Mouse (Mus musculus) inflammation-experienced regulatory T-cells, adult 6 months (primary cell): ENCODE data around the gene Dock6. TPM values are rescaled to one million over a fixed set of nuclear protein-coding genes. Genes with fewer than 3 reads are reported as not detected.
"Not testable (repeated sequence)": the region's sequence is repeated elsewhere in the genome, so short reads cannot be mapped to it uniquely, and the experiment has no call there.

Experiments
- ATAC-seq: one replicate; pipeline ENCODE4 v1.8.0; 2017
- polyA plus RNA-seq, 3 experiments: library from polyadenylated mRNA; unstranded; fragments of 100-300 nt; shearing (Covaris generic); gene quantifications; one replicate each; pipeline ENCODE4 v1.2.1; 2017

Gene Dock6
- polyA plus RNA-seq, 3 experiments from 2014 or later = 1.7 to 2.1 (median 1.9) TPM

GRCm38 (mm10) chr9:21806976-21807375 lies 45.5 kb downstream of the Dock6 start:
- no peak for ATAC-seq

- ATAC-seq = no peak
Observed at GRCm38 (mm10) chr9:21806363-21806762, 46.1 kb downstream of the Dock6 start.

- ATAC-seq = peak; percentile 80
Observed at GRCm38 (mm10) chr9:21803986-21804644, 48.3 kb downstream of the Dock6 start.

- ATAC-seq = no peak
Observed at GRCm38 (mm10) chr9:21801591-21801990, 50.8 kb downstream of the Dock6 start.

GRCm38 (mm10) chr9:21801121-21801520 lies 51.3 kb downstream of the Dock6 start:
- no peak for ATAC-seq

- ATAC-seq = no peak
Observed at GRCm38 (mm10) chr9:21799010-21799350, 53.5 kb downstream of the Dock6 start.

- ATAC-seq = peak; percentile 81
Observed at GRCm38 (mm10) chr9:21798345-21799009, 54.0 kb downstream of the Dock6 start, which contains the start of gene Kank2. Gene Kank2 (minus strand): TSS chr9:21798744.

GRCm38 (mm10) chr9:21797921-21798344 lies 54.5 kb downstream of the Dock6 start:
- ATAC-seq = no peak

- ATAC-seq = no peak
Observed at GRCm38 (mm10) chr9:21796919-21797318, 55.5 kb downstream of the Dock6 start.

- ATAC-seq = no peak
Observed at GRCm38 (mm10) chr9:21796259-21796658, 56.2 kb downstream of the Dock6 start.

- no peak for ATAC-seq
Observed at GRCm38 (mm10) chr9:21795579-21795978, 56.9 kb downstream of the Dock6 start.

- ATAC-seq = no peak
Observed at GRCm38 (mm10) chr9:21794925-21795324, 57.5 kb downstream of the Dock6 start.

GRCm38 (mm10) chr9:21794344-21794834 lies 58.0 kb downstream of the Dock6 start:
- ATAC-seq = no peak

GRCm38 (mm10) chr9:21793507-21793906 lies 58.9 kb downstream of the Dock6 start:
- not testable (repeated sequence) for ATAC-seq

- ATAC-seq = no peak
Observed at GRCm38 (mm10) chr9:21792644-21793043, 59.8 kb downstream of the Dock6 start.

GRCm38 (mm10) chr9:21791861-21792260 lies 60.6 kb downstream of the Dock6 start:
- ATAC-seq = no peak

GRCm38 (mm10) chr9:21788234-21788633 lies 64.2 kb downstream of the Dock6 start:
- no peak for ATAC-seq

- no peak for ATAC-seq
Observed at GRCm38 (mm10) chr9:21787654-21788053, 64.8 kb downstream of the Dock6 start.

- ATAC-seq = peak; percentile 48
Observed at GRCm38 (mm10) chr9:21786906-21787305, 65.5 kb downstream of the Dock6 start.

- not testable (repeated sequence) for ATAC-seq
Observed at GRCm38 (mm10) chr9:21786309-21786708, 66.1 kb downstream of the Dock6 start.

- ATAC-seq = no peak
Observed at GRCm38 (mm10) chr9:21784517-21785307, 67.7 kb downstream of the Dock6 start.

- ATAC-seq = no peak
Observed at GRCm38 (mm10) chr9:21781657-21782468, 70.6 kb downstream of the Dock6 start.
